Comparison of ENCODE assay signal across 10 mouse cellular contexts in the genomic region with DNA sequence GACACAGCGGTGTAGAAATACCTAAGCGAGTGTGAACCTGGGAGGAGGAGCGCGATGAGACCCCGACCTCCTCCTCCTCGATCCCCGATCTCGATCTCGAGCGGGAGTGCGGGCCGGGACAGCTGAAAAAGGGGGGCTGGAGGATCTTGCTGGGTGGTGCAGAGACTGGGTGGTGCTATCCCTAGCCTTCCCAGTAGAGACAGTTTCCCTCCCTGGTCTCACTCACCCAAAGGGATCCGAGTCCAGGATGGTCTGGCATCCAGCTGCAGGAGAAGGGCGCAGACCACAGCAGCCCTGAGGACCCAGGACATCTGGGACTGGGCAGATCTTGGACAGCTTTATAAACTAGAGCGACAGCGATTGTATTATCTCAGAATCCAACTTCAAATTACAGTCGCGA. TPM values are rescaled to one million over a fixed set of nuclear protein-coding genes. Genes with fewer than 3 reads are reported as not detected.
DNase-seq lines count a peak whose midpoint lies in the region; ATAC-seq and TF ChIP-seq lines count a peak whose summit lies in the region.
"Not testable (repeated sequence)": the region's sequence is repeated elsewhere in the genome, so short reads cannot be mapped to it uniquely, and the experiment has no call there.
"Had no signal": no experiment of that assay in that cellular context is flagged by ENCODE, and none has a peak within 500 bp of the region (broad histone marks: within the 10 kb centered on the region; RNA-seq: fewer than 3 reads in every experiment).

No protein-coding gene starts in this region.

- H3K9ac ChIP-seq in forebrain, embryonic 14.5 days (ENCODE audit: low read length); heart, embryonic 14.5 days (ENCODE audit: low read length); intestine, postnatal 0 days (ENCODE audit: low read depth, low read length); liver, embryonic 13.5 days: not testable (repeated sequence)

- H3K9me3 ChIP-seq in forebrain, embryonic 14.5 days (replicated peaks; ENCODE audit: control insufficient read depth, low read length); heart, embryonic 14.5 days (ENCODE audit: control insufficient read depth, low read length); intestine, postnatal 0 days (ENCODE audit: control insufficient read depth); liver, embryonic 13.5 days (replicated peaks); megakaryocyte, embryonic 14.5 days: not testable (repeated sequence)

- not testable (repeated sequence) for DNase-seq in forebrain, embryonic 14.5 days (ENCODE audit: low spot score); liver, embryonic 13.5 days

- not testable (repeated sequence) for TF ChIP-seq CTCF in bone marrow, adult 2 months (IDR thresholded peaks at IDR 0.05; ENCODE audit: control insufficient read depth, insufficient read depth, low read length); intestine, postnatal 0 days (IDR thresholded peaks at IDR 0.05; ENCODE audit: low read depth); small intestine, adult 2 months (IDR thresholded peaks at IDR 0.05; ENCODE audit: extremely low read depth, insufficient read length, insufficient replicate concordance, low read depth, low read length)

- not testable (repeated sequence) for H3K36me3 ChIP-seq in forebrain, embryonic 14.5 days (ENCODE audit: control insufficient read depth, insufficient read depth, low read length); heart, embryonic 14.5 days (ENCODE audit: control insufficient read depth, insufficient read depth, low read length); intestine, postnatal 0 days (ENCODE audit: control insufficient read depth, insufficient read depth); liver, embryonic 13.5 days; megakaryocyte, embryonic 14.5 days (replicated peaks; ENCODE audit: low read length); small intestine, adult 2 months (ENCODE audit: control insufficient read depth, insufficient read depth, low read length)

- H3K4me2 ChIP-seq in forebrain, embryonic 14.5 days (ENCODE audit: low read length) = 0 out of 2 replicates have a peak overlapping the region, but pooled peaks have one; percentile 21
- peak overlapping the region; percentile 52 for H3K4me2 ChIP-seq in heart, embryonic 14.5 days (ENCODE audit: low read length)
- peak overlapping the region; percentile 57 for H3K4me2 ChIP-seq in intestine, postnatal 0 days (replicated peaks; ENCODE audit: low read depth)
- H3K4me2 ChIP-seq in liver, embryonic 13.5 days = peak overlapping the region; percentile 36

- 11% methylated on average over 18 of the region's 18 CpGs for WGBS in bone marrow, adult 2 months
- WGBS in forebrain, embryonic 14.5 days = 33% methylated on average over 18 of the region's 18 CpGs
- WGBS in heart, embryonic 14.5 days = 13% methylated on average over 18 of the region's 18 CpGs
- 26% methylated on average over 18 of the region's 18 CpGs for WGBS in intestine, postnatal 0 days
- 25% methylated on average over 18 of the region's 18 CpGs for WGBS in liver, embryonic 13.5 days (ENCODE audit: insufficient replicate concordance)
- WGBS in small intestine, adult 2 months = 23% methylated on average over 18 of the region's 18 CpGs

- not testable (repeated sequence) for H3K27me3 ChIP-seq in forebrain, embryonic 14.5 days (replicated peaks; ENCODE audit: control insufficient read depth, insufficient read depth, low read length); intestine, postnatal 0 days (replicated peaks; ENCODE audit: control insufficient read depth, insufficient read depth, low read length); megakaryocyte, embryonic 14.5 days (replicated peaks); small intestine, adult 2 months (ENCODE audit: control insufficient read depth, insufficient read depth, low read length)
- H3K27me3 ChIP-seq in heart, embryonic 14.5 days (ENCODE audit: control insufficient read depth, insufficient read depth, low read length) = peaks cover 29% of the 10 kb centered on the region
- peaks cover 38% of the 10 kb centered on the region for H3K27me3 ChIP-seq in liver, embryonic 13.5 days

- not testable (repeated sequence) for H3K27ac ChIP-seq in bone marrow, adult 2 months (ENCODE audit: control insufficient read depth, insufficient read depth, low read depth, low read length, poor library complexity); forebrain, embryonic 14.5 days (ENCODE audit: low read depth, low read length); heart, embryonic 14.5 days (replicated peaks in 1 of 2; ENCODE audit: control insufficient read depth in 1 of 2, insufficient read depth in 1 of 2, low read depth in 2 of 2, low read length in 2 of 2); intestine, postnatal 0 days (ENCODE audit: low read depth, low read length); liver, embryonic 13.5 days; small intestine, adult 2 months (ENCODE audit: insufficient read depth, low read depth, low read length)

- H3K4me1 ChIP-seq in bone marrow, adult 2 months (ENCODE audit: control insufficient read depth, insufficient read depth, low read length); forebrain, embryonic 14.5 days (ENCODE audit: control insufficient read depth, insufficient read depth, low read length); heart, embryonic 14.5 days (ENCODE audit: control insufficient read depth in 2 of 2, insufficient read depth in 2 of 2, low read length in 2 of 2); intestine, postnatal 0 days (replicated peaks; ENCODE audit: control insufficient read depth, insufficient read depth, low read length); liver, embryonic 13.5 days (replicated peaks); megakaryocyte, embryonic 14.5 days; small intestine, adult 2 months (ENCODE audit: control insufficient read depth, insufficient read depth, insufficient read length, low read length): not testable (repeated sequence)

- peak overlapping the region; percentile 52 for H3K4me3 ChIP-seq in bone marrow, adult 2 months (replicated peaks; ENCODE audit: control insufficient read depth, low read depth, low read length)
- not testable (repeated sequence) for H3K4me3 ChIP-seq in forebrain, embryonic 14.5 days (ENCODE audit: low read depth, low read length); liver, embryonic 13.5 days (replicated peaks)
- peak overlapping the region in 1 of 2 experiments; percentile 26; a peak in 3 of 4 replicates for H3K4me3 ChIP-seq in heart, embryonic 14.5 days (ENCODE audit: control insufficient read depth in 1 of 2, insufficient read depth in 1 of 2, low read depth in 1 of 2, low read length in 2 of 2)
- H3K4me3 ChIP-seq in intestine, postnatal 0 days (ENCODE audit: low read depth, low read length) = peak overlapping the region; percentile 11; the same call in 1 of the 2 replicates
- peak overlapping the region; percentile 69 for H3K4me3 ChIP-seq in megakaryocyte, embryonic 14.5 days (replicated peaks)
- H3K4me3 ChIP-seq in small intestine, adult 2 months (ENCODE audit: low read depth, low read length) = peak overlapping the region; percentile 55

- TF ChIP-seq POLR2A in bone marrow, adult 2 months (IDR thresholded peaks at IDR 0.05; ENCODE audit: borderline replicate concordance, control insufficient read depth, low read depth, low read length); small intestine, adult 2 months (IDR thresholded peaks at IDR 0.05; ENCODE audit: low read depth, low read length): not testable (repeated sequence)

- not testable (repeated sequence) for ATAC-seq in forebrain, embryonic 14.5 days; heart, embryonic 14.5 days (ENCODE audit: insufficient number of reproducible peaks, insufficient read depth, low FRiP score, low read depth); intestine, postnatal 0 days; liver, embryonic 13.5 days (ENCODE audit: low read depth)

RNA-seq across cellular contexts. Expression of gene Gm19684, which starts 0.6 kb away (rescaled TPM):
- 1.2 TPM in 1 of 2 replicates, not detected in the other for polyA plus RNA-seq in bone marrow, adult 2 months (2011; ENCODE audit: insufficient read depth, insufficient read length, low replicate concordance, missing spikeins)
- polyA plus RNA-seq in forebrain, embryonic 14.5 days (2014; fragmentation: Nextera tagmentation; extraction: Ambion mirVana) = not detected in 2 replicates
- not detected in 2 replicates for polyA plus RNA-seq in heart, embryonic 14.5 days (2014; fragmentation: Nextera tagmentation; extraction: Ambion mirVana)
- polyA plus RNA-seq in intestine, postnatal 0 days (2015; fragmentation: Nextera tagmentation; extraction: Ambion mirVana) = 0.17 TPM in 1 of 2 replicates, not detected in the other
- polyA plus RNA-seq in liver, embryonic 13.5 days (2015; fragmentation: Nextera tagmentation; extraction: Ambion mirVana) = not detected in 2 replicates
- polyA plus RNA-seq in megakaryocyte, embryonic 14.5 days (2012; ENCODE audit: insufficient read depth, low replicate concordance) = 0.29 TPM in 1 of 2 replicates, not detected in the other
- 0.22 and 0.27 TPM in 2 replicates for polyA plus RNA-seq in small intestine, adult 2 months (2012; rRNA removed)
- polyA plus RNA-seq: forebrain, embryonic 12.5 days; limb, embryonic 10.5 days had no signal

RNA-seq across cellular contexts. Expression of gene Gm7030, which starts 8.4 kb away (rescaled TPM):
- polyA plus RNA-seq in bone marrow, adult 2 months (2011; ENCODE audit: insufficient read depth, insufficient read length, low replicate concordance, missing spikeins) = not detected in 2 replicates
- polyA plus RNA-seq in forebrain, embryonic 14.5 days (2014; fragmentation: Nextera tagmentation; extraction: Ambion mirVana) = not detected in 2 replicates
- polyA plus RNA-seq in heart, embryonic 14.5 days (2014; fragmentation: Nextera tagmentation; extraction: Ambion mirVana) = not detected in 2 replicates
- 0.93 and 1.3 TPM in 2 replicates for polyA plus RNA-seq in intestine, postnatal 0 days (2015; fragmentation: Nextera tagmentation; extraction: Ambion mirVana)
- polyA plus RNA-seq in liver, embryonic 13.5 days (2015; fragmentation: Nextera tagmentation; extraction: Ambion mirVana) = not detected in 2 replicates
- 0.46 TPM in 1 of 2 replicates, not detected in the other for polyA plus RNA-seq in megakaryocyte, embryonic 14.5 days (2012; ENCODE audit: insufficient read depth, low replicate concordance)
- 12.5 and 88.2 TPM in 2 replicates for polyA plus RNA-seq in small intestine, adult 2 months (2012; rRNA removed)
- polyA plus RNA-seq: forebrain, embryonic 12.5 days; limb, embryonic 10.5 days; urinary bladder, adult 2 months had no signal

RNA-seq across cellular contexts. Expression of gene Gm8909, which starts 47.5 kb away (rescaled TPM):
- 3.0 TPM in 1 of 2 replicates, not detected in the other for polyA plus RNA-seq in bone marrow, adult 2 months (2011; ENCODE audit: insufficient read depth, insufficient read length, low replicate concordance, missing spikeins)
- polyA plus RNA-seq in forebrain, embryonic 14.5 days (2014; fragmentation: Nextera tagmentation; extraction: Ambion mirVana) = not detected in 2 replicates
- not detected in 2 replicates for polyA plus RNA-seq in heart, embryonic 14.5 days (2014; fragmentation: Nextera tagmentation; extraction: Ambion mirVana)
- polyA plus RNA-seq in intestine, postnatal 0 days (2015; fragmentation: Nextera tagmentation; extraction: Ambion mirVana) = 28.7 and 31.1 TPM in 2 replicates
- polyA plus RNA-seq in liver, embryonic 13.5 days (2015; fragmentation: Nextera tagmentation; extraction: Ambion mirVana) = not detected in 2 replicates
- polyA plus RNA-seq in megakaryocyte, embryonic 14.5 days (2012; ENCODE audit: insufficient read depth, low replicate concordance) = not detected in 2 replicates
- 118 and 149 TPM in 2 replicates for polyA plus RNA-seq in small intestine, adult 2 months (2012; rRNA removed)
- polyA plus RNA-seq: forebrain, embryonic 12.5 days; limb, embryonic 10.5 days; urinary bladder, adult 2 months had no signal
